Mouse (Mus musculus) midbrain, embryonic 11.5 days (tissue): ENCODE data around the gene Rbms3. TPM values are rescaled to one million over a fixed set of nuclear protein-coding genes. Genes with fewer than 3 reads are reported as not detected.

ENCODE experiments used
- ATAC-seq: fragments of 200-750 bp; cut with Nextera tagmentation; 2 replicates; pipeline ENCODE4 v1.8.0; 2017; ENCODE audit warnings: moderate TSS enrichment, moderate library complexity; ENCODE audit not compliant: low FRiP score
- DNase-seq: peaks from one replicate; pipeline ENCODE4 v3.0.0; 2015; ENCODE audit warnings: low spot score; ENCODE audit errors: missing footprints
- H3K27ac ChIP-seq: fragments of 300-500 bp; sonication (generic); 2 replicates; pipeline ENCODE4 v1.5.1; 2014; ENCODE audit warnings: low read depth, low read length
- H3K27me3 ChIP-seq: fragments of 300-500 bp; sonication (generic); 2 replicates; pipeline ENCODE4 v1.6.1; 2014; ENCODE audit warnings: mild to moderate bottlenecking, low read length, moderate library complexity, mixed read lengths; ENCODE audit not compliant: control insufficient read depth, insufficient read depth
- H3K36me3 ChIP-seq: fragments of 300-500 bp; sonication (generic); 2 replicates; pipeline ENCODE4 v1.6.1; 2014; ENCODE audit warnings: mild to moderate bottlenecking, low read length, moderate library complexity, mixed read lengths; ENCODE audit not compliant: control insufficient read depth, insufficient read depth
- H3K4me1 ChIP-seq: fragments of 300-500 bp; sonication (generic); 2 replicates; pipeline ENCODE4 v1.6.1; 2014; ENCODE audit warnings: low read length; ENCODE audit not compliant: control insufficient read depth, insufficient read depth
- H3K4me2 ChIP-seq: fragments of 300-500 bp; sonication (generic); 2 replicates; pipeline ENCODE4 v1.6.1; 2014; ENCODE audit warnings: mild to moderate bottlenecking, moderate library complexity
- H3K4me3 ChIP-seq: fragments of 300-500 bp; sonication (generic); 2 replicates; pipeline ENCODE4 v1.5.1; 2014; ENCODE audit warnings: low read depth, low read length
- H3K9ac ChIP-seq: fragments of 300-500 bp; sonication (generic); 2 replicates; pipeline ENCODE4 v1.6.1; 2014; ENCODE audit warnings: low read length
- H3K9me3 ChIP-seq: fragments of 300-500 bp; sonication (generic); 2 replicates; pipeline ENCODE4 v1.6.1; 2016; ENCODE audit warnings: low read length; ENCODE audit not compliant: control insufficient read depth
- WGBS: fragments of 180-500 bp; shearing (Covaris S2); extraction: QIAGEN DNeasy Blood & Tissue Kit; methylation state at CpG from one replicate; pipeline ENCODE4 v1.1.7; 2014; 5-methylcytosine and 5-hydroxymethylcytosine counted together
- polyA plus RNA-seq: library from polyadenylated mRNA; unstranded; fragments of >200 nt; fragmentation: Nextera tagmentation; extraction: Ambion mirVana; gene quantifications from 2 replicates; pipeline ENCODE4 v1.2.1, GENCODE M21; 2014

Gene Rbms3
- polyA plus RNA-seq, 1 experiment from 2014 or later = 13.6 TPM

DNA sequence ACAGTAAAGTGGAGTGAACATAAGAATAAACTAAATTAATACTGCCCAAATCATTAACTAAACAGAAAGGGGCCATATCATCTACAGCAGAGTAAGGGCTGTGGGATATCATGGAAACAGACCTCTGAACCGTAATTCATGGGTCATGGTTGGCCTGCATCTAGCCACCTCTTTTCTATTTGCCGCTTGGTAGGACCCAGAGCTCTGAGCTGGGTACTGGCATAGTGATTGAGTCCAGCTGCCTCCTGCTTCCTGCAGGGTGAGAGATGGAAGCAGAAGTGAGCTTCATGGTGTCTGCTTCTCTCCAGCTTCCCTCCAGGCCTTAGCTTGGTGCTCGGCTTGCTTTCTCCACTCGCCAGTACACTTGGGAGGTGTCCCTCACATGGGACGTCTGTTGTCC lies 71.2 kb downstream of the Rbms3 start:
- H3K9ac ChIP-seq = no peak overlapping the region
- ATAC-seq (no peak), DNase-seq (no peak)
- no peak overlapping the region for H3K27ac ChIP-seq
- WGBS = 87% methylated on average over 5 of the region's 5 CpGs
- no peak overlapping the region for H3K4me2 ChIP-seq
- no peaks in the 10 kb centered on the region for H3K4me1 ChIP-seq
- no peak overlapping the region for H3K4me3 ChIP-seq
- H3K9me3 ChIP-seq = no peaks in the 10 kb centered on the region
- no peaks in the 10 kb centered on the region for H3K36me3 ChIP-seq
- H3K27me3 ChIP-seq = no peaks in the 10 kb centered on the region

DNA sequence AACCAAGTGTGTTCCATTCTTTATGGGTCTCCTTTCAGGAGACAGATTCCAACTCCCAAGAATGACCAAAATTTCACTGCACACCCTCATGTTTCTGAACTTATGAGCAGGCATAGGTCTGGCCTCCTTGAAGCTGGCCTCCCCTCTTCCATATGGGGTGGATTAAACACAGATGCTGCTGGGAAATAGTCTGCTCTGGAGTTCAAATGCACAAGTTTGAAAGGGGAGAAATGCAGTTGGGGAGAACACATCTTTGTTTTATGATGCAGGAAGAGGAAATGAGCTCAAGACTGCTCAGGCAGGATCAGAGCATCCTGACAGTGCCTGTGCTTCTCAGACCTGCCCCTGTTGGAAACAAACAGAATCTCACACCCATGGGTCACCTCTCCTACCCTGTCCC lies 75.4 kb downstream of the Rbms3 start:
- Histone ChIP-seq H3K36me3 (no peaks in the 10 kb centered on the region), H3K27ac (no peak overlapping the region), H3K9me3 (no peaks in the 10 kb centered on the region), H3K4me3 (no peak overlapping the region), H3K9ac (no peak overlapping the region), H3K27me3 (no peaks in the 10 kb centered on the region), H3K4me1 (no peaks in the 10 kb centered on the region), H3K4me2 (no peak overlapping the region)
- no peak for DNase-seq
- ATAC-seq = no peak

DNA sequence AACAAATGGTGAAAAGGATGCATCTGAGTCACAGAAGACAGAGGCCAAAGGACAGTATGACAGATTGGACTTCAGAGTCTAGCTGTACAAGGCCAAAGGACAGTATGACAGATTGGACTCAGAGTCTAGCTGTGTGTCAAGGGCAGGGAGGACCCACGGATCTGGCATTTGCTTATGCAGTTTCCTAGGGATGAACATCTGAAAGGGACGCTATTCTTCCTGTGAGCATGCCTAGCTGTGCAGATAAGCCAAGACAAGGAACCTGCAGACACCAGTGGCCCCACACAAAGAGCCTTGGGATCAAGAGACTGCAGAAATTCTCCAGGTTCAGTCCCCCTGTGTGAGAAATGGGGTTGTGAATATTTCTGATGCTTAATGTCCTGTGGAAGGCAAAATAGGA lies 100.4 kb downstream of the Rbms3 start:
- H3K9ac ChIP-seq = no peak overlapping the region
- 78% methylated on average over 2 of the region's 2 CpGs for WGBS
- ATAC-seq (no peak), DNase-seq (no peak)
- H3K27me3 ChIP-seq = no peaks in the 10 kb centered on the region
- H3K4me3 ChIP-seq = no peak overlapping the region
- no peak overlapping the region for H3K4me2 ChIP-seq
- no peaks in the 10 kb centered on the region for H3K36me3 ChIP-seq
- no peaks in the 10 kb centered on the region for H3K4me1 ChIP-seq
- no peak overlapping the region for H3K27ac ChIP-seq
- no peaks in the 10 kb centered on the region for H3K9me3 ChIP-seq

DNA sequence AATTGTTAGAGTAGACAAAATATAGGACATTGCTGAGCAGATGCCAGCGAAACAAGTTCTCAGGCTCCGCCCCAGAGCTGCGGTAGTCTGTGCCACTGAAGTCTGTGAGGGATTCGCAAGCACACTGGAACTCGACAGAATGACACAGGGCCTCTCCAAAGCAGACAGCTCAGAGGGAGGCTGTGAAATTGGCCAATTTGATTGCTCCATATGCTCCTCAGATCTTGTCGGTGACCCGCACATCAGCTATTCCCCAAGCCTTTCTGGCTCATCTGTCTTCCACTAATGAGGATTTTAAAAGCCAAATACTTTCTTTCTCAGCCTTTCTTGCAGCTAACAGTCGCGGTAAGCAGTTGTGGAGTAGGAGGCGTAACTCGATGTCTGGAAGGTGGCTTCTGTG lies 120.8 kb downstream of the Rbms3 start:
- no peak overlapping the region for H3K27ac ChIP-seq
- H3K4me1 ChIP-seq = no peaks in the 10 kb centered on the region
- DNase-seq = no peak
- WGBS = 84% methylated on average over 11 of the region's 11 CpGs
- H3K9ac ChIP-seq = no peak overlapping the region
- no peak overlapping the region for H3K4me2 ChIP-seq
- H3K36me3 ChIP-seq = no peaks in the 10 kb centered on the region
- no peak for ATAC-seq
- H3K4me3 ChIP-seq = no peak overlapping the region
- no peaks in the 10 kb centered on the region for H3K27me3 ChIP-seq
- H3K9me3 ChIP-seq = no peaks in the 10 kb centered on the region

DNA sequence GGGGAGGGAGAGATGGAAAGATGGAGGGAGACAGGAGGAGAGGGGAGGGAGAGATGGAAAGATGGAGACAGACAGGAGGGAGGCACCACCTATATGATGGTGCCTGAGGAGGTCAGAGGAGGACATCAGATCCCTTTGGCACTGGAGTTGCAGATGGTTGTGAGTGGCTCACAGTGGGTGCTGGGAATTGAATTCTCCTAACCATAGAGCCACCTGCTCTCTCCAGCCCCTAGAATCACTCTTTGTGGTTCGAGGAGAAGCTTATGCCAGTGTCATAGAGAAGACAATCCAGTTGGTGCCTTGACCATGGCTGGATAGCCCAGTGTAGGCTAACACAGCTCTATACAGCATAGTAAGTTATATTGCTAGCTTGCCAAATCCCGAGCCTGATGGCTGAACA lies 137.8 kb downstream of the Rbms3 start:
- peak; percentile 17 for DNase-seq
- no peak overlapping the region for H3K9ac ChIP-seq
- H3K9me3 ChIP-seq = no peaks in the 10 kb centered on the region
- ATAC-seq = no peak
- H3K4me2 ChIP-seq = no peak overlapping the region
- WGBS = 78% methylated on average over 2 of the region's 2 CpGs
- no peaks in the 10 kb centered on the region for H3K36me3 ChIP-seq
- no peak overlapping the region for H3K27ac ChIP-seq
- no peak overlapping the region for H3K4me3 ChIP-seq
- no peaks in the 10 kb centered on the region for H3K27me3 ChIP-seq
- no peaks in the 10 kb centered on the region for H3K4me1 ChIP-seq

DNA sequence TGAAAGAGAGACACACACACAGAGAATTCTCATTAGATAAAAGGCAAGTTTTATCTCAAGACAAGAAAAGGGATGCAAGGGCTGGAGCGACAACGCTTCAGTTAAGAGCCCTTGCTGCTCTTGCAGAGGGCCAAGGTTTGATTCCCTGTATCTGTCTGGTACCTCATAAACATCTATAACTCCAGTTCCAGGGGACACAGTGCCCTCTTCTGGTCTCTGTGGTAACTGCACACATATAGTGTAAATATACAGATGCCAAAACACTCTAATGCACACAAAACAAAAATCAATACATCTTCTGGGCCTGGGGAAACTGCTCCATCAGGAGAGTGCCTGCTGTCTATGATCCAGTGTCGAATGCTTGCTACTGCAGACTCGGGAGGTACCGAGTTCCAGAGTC lies 145.3 kb downstream of the Rbms3 start:
- Histone ChIP-seq H3K9me3 (no peaks in the 10 kb centered on the region), H3K27ac (no peak overlapping the region), H3K9ac (no peak overlapping the region), H3K36me3 (no peaks in the 10 kb centered on the region), H3K4me3 (no peak overlapping the region), H3K27me3 (no peaks in the 10 kb centered on the region), H3K4me2 (no peak overlapping the region), H3K4me1 (no peaks in the 10 kb centered on the region)
- DNase-seq = peak; percentile 78
- no peak for ATAC-seq
- WGBS = 94% methylated on average over 5 of the region's 5 CpGs

DNA sequence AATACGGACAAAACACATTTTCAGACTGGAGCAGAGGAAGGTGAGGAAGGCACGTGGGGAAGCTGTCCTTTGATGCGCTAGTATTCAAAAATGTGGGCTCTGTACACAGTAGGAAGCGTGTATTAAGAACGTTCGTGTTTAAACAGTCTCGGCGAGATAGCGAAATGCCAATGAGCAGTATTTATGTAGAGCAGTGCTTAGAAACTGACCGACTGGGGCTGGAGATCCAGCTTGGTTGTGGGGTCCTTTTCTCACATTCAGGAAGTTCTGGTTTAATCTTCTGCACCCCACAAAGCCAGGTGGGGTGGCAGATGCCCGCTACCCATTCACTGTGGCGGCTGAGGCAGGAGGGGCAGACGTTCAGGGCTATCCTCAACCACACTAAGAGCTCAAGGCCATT lies 153.0 kb downstream of the Rbms3 start:
- no peaks in the 10 kb centered on the region for H3K27me3 ChIP-seq
- H3K36me3 ChIP-seq = no peaks in the 10 kb centered on the region
- no peak overlapping the region for H3K9ac ChIP-seq
- H3K27ac ChIP-seq = no peak overlapping the region
- H3K4me1 ChIP-seq = no peaks in the 10 kb centered on the region; the same call in 1 of the 2 replicates
- ATAC-seq (no peak), DNase-seq (peak; percentile 56)
- H3K4me2 ChIP-seq = no peak overlapping the region
- H3K9me3 ChIP-seq = no peaks in the 10 kb centered on the region
- no peak overlapping the region for H3K4me3 ChIP-seq
- WGBS = 64% methylated on average over 13 of the region's 13 CpGs

DNA sequence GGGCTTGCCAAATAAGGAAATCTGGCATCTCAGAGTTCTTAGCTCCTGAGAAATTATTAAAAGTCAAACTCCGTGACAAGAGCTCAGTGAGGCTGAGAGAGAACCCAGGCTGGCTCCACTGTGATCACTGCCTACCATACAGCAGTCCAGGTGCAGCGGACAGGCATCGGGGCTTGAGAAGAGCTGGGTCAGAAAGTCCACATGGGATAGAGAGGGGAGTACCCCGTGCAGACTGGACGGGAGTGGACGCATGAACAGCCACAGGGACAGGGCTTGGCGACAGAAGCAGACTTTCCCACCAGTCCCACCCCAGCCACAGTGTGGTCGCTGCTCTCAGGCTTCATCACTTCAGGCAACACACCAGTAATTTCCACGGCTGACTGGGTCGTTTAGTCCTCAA lies 176.9 kb downstream of the Rbms3 start:
- WGBS = 71% methylated on average over 10 of the region's 10 CpGs
- H3K27ac ChIP-seq = no peak overlapping the region
- H3K4me3 ChIP-seq = no peak overlapping the region
- no peaks in the 10 kb centered on the region for H3K36me3 ChIP-seq
- H3K4me2 ChIP-seq = no peak overlapping the region
- no peaks in the 10 kb centered on the region for H3K27me3 ChIP-seq
- H3K9ac ChIP-seq = no peak overlapping the region
- H3K9me3 ChIP-seq = no peaks in the 10 kb centered on the region
- no peak for DNase-seq
- no peaks in the 10 kb centered on the region for H3K4me1 ChIP-seq
- ATAC-seq = no peak

DNA sequence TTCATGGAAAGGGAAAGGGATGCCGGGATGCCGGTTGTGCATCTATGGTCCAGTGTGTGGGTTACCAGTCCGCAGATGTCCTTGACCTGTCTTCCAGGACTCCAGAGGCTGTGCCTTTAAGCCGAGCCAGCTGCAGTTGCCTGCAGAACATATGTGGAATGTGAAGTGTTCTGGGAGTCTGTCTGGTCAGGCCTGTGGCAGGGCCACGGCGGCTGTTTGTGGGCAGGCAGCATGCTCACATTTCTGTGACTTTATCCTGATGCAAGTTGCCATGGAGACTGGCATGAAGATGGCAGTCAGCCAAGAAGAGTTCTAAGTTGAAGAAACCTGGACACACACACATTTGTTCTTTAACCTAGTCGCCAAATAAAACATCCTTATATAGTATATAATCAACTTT lies 187.1 kb downstream of the Rbms3 start:
- DNase-seq (no peak), ATAC-seq (no peak)
- 80% methylated on average over 7 of the region's 7 CpGs for WGBS
- no peak overlapping the region for H3K27ac ChIP-seq
- no peaks in the 10 kb centered on the region for H3K27me3 ChIP-seq
- no peak overlapping the region for H3K9ac ChIP-seq
- no peaks in the 10 kb centered on the region for H3K4me1 ChIP-seq
- H3K9me3 ChIP-seq = no peaks in the 10 kb centered on the region
- H3K4me2 ChIP-seq = no peak overlapping the region
- no peak overlapping the region for H3K4me3 ChIP-seq
- no peaks in the 10 kb centered on the region for H3K36me3 ChIP-seq

DNA sequence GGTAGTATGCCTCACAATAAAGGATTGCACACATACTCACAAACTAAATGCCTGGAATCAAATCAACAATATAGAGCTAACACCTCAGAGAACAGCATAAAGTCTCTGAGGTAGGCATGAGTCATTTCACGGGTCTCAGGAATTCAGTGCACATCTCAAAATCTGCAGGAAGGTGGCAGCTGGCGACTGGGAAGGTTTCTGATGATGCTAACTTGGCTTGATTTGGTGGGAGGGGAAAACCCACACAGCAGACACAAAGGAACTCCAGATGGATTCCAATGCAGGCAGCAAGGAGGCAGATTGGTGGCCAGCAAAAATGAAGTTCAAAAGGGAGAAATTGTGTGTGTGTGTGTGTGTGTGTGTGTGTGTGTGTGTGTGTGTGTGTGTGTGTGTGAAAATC lies 193.9 kb downstream of the Rbms3 start:
- Histone ChIP-seq H3K9ac (no peak overlapping the region), H3K4me1 (no peaks in the 10 kb centered on the region), H3K9me3 (no peaks in the 10 kb centered on the region), H3K4me3 (no peak overlapping the region), H3K27ac (no peak overlapping the region), H3K36me3 (no peaks in the 10 kb centered on the region), H3K4me2 (no peak overlapping the region), H3K27me3 (no peaks in the 10 kb centered on the region)
- DNase-seq (no peak), ATAC-seq (no peak)
- WGBS = 71% methylated on average over 2 of the region's 2 CpGs
